Mouse (Mus musculus) lung, embryonic 16.5 days (tissue): Measurements from ENCODE around the gene Krtap4-8. TPM values are rescaled to one million over a fixed set of nuclear protein-coding genes. Genes with fewer than 3 reads are reported as not detected.
"Not testable (repeated sequence)": the region's sequence is repeated elsewhere in the genome, so short reads cannot be mapped to it uniquely, and the experiment has no call there.

Experiments
- ATAC-seq: fragments of 200-750 bp; cut with Nextera tagmentation; 2 replicates; pipeline ENCODE4 v1.8.0; 2017; ENCODE audit warnings: low read depth, mild to moderate bottlenecking, moderate library complexity
- H3K27ac ChIP-seq: fragments of 300-500 bp; sonication (generic); 2 replicates; pipeline ENCODE4 v1.5.1; 2014; ENCODE audit warnings: mild to moderate bottlenecking, control low read depth, low read length
- H3K27me3 ChIP-seq: fragments of 300-500 bp; sonication (generic); 2 replicates; pipeline ENCODE4 v1.6.1; 2014; ENCODE audit warnings: low read depth, low read length, mixed read lengths; ENCODE audit not compliant: control insufficient read depth, insufficient read depth
- H3K36me3 ChIP-seq: fragments of 300-500 bp; sonication (generic); 2 replicates; pipeline ENCODE4 v1.6.1; 2014; ENCODE audit warnings: low read length; ENCODE audit not compliant: control insufficient read depth, insufficient read depth
- H3K4me1 ChIP-seq: fragments of 300-500 bp; sonication (generic); replicated peaks from 2 replicates; pipeline ENCODE4 v1.6.1; 2014; ENCODE audit warnings: low read length, mixed read lengths; ENCODE audit not compliant: control insufficient read depth, insufficient read depth
- H3K4me2 ChIP-seq: fragments of 300-500 bp; sonication (generic); 2 replicates; pipeline ENCODE4 v1.6.1; 2014; ENCODE audit warnings: low read depth, low read length, control low read depth
- H3K4me3 ChIP-seq: fragments of 300-500 bp; sonication (generic); 2 replicates; pipeline ENCODE4 v1.5.1; 2014; ENCODE audit warnings: mild to moderate bottlenecking, low read length, control low read depth
- H3K9ac ChIP-seq: fragments of 300-500 bp; sonication (generic); 2 replicates; pipeline ENCODE4 v1.6.1; 2014; ENCODE audit warnings: low read length, control low read depth
- H3K9me3 ChIP-seq: fragments of 300-500 bp; sonication (generic); 2 replicates; pipeline ENCODE4 v1.6.1; 2016; ENCODE audit warnings: low read length; ENCODE audit not compliant: control insufficient read depth
- WGBS: fragments of 180-500 bp; shearing (Covaris S2); extraction: QIAGEN DNeasy Blood & Tissue Kit; methylation state at CpG from one replicate; pipeline ENCODE4 v1.1.7; 2014; 5-methylcytosine and 5-hydroxymethylcytosine counted together
- polyA plus RNA-seq: library from polyadenylated mRNA; unstranded; fragments of >200 nt; fragmentation: Nextera tagmentation; extraction: Ambion mirVana; gene quantifications from 2 replicates; pipeline ENCODE4 v1.2.1, GENCODE M21; 2015

The Krtap4-8 gene
- not detected in 2 replicates for polyA plus RNA-seq

- Histone ChIP-seq H3K4me2 (no peak within 1 kb of the TSS), H3K27ac (no peak within 1 kb of the TSS), H3K36me3 (no peaks in the 10 kb centered on the region), H3K9me3 (no peaks in the 10 kb centered on the region), H3K4me3 (no peak within 1 kb of the TSS), H3K4me1 (no peaks in the 10 kb centered on the region), H3K27me3 (no peaks in the 10 kb centered on the region), H3K9ac (no peak within 1 kb of the TSS)
- WGBS: 85% methylated on average over 2 of the region's 2 CpGs
- ATAC-seq: no peak
Observed at GRCm38 (mm10) chr11:99780604-99781003, at the start of gene Krtap4-8. Gene Krtap4-8, minus strand, starts transcription at chr11:99780704.

GRCm38 (mm10) chr11:99815566-99815965, 35.1 kb upstream of the Krtap4-8 start, which contains the start of gene Gm11564:
Gene Gm11564, minus strand, starts transcription at chr11:99815666.
- not testable (repeated sequence) for ATAC-seq, H3K27me3 ChIP-seq, H3K9ac ChIP-seq, H3K9me3 ChIP-seq, H3K4me2 ChIP-seq, H3K27ac ChIP-seq, H3K4me3 ChIP-seq, H3K36me3 ChIP-seq, H3K4me1 ChIP-seq
- WGBS: 81% methylated on average over 2 of the region's 2 CpGs

GRCm38 (mm10) chr11:99809792-99810191, 29.3 kb upstream of the Krtap4-8 start, which contains the start of gene Krtap4-13:
Gene Krtap4-13, minus strand, starts transcription at chr11:99809892.
- H3K27ac ChIP-seq, H3K9ac ChIP-seq, H3K4me2 ChIP-seq, H3K9me3 ChIP-seq, H3K27me3 ChIP-seq, ATAC-seq, H3K4me3 ChIP-seq, H3K36me3 ChIP-seq, H3K4me1 ChIP-seq: not testable (repeated sequence)

GRCm38 (mm10) chr11:99804346-99804745, 23.8 kb upstream of the Krtap4-8 start, which contains the start of gene Gm11554:
Gene Gm11554, minus strand, starts transcription at chr11:99804446.
- not testable (repeated sequence) for H3K9ac ChIP-seq, ATAC-seq, H3K36me3 ChIP-seq, H3K27ac ChIP-seq, H3K27me3 ChIP-seq, H3K9me3 ChIP-seq, H3K4me1 ChIP-seq, H3K4me3 ChIP-seq, H3K4me2 ChIP-seq
- WGBS: no CpG with 5 or more reads among the region's 1 CpGs

- not testable (repeated sequence) for H3K4me1 ChIP-seq, H3K4me2 ChIP-seq, ATAC-seq, H3K27me3 ChIP-seq, H3K4me3 ChIP-seq, H3K9me3 ChIP-seq, H3K9ac ChIP-seq, H3K27ac ChIP-seq, H3K36me3 ChIP-seq
- WGBS: no CpG with 5 or more reads among the region's 1 CpGs
Observed at GRCm38 (mm10) chr11:99798832-99799231, 18.3 kb upstream of the Krtap4-8 start, which contains the start of gene Gm11569. Gene Gm11569, minus strand, starts transcription at chr11:99798932.

GRCm38 (mm10) chr11:99793367-99793766, 12.9 kb upstream of the Krtap4-8 start, which contains the start of gene Gm11596:
Gene Gm11596, minus strand, starts transcription at chr11:99793467.
- H3K9me3 ChIP-seq: no peaks in the 10 kb centered on the region
- H3K36me3 ChIP-seq: no peaks in the 10 kb centered on the region
- H3K4me2 ChIP-seq: no peak within 1 kb of the TSS
- H3K9ac ChIP-seq: no peak within 1 kb of the TSS
- H3K27me3 ChIP-seq: no peaks in the 10 kb centered on the region
- 61% methylated on average over 2 of the region's 2 CpGs for whole genome bisulfite sequencing
- H3K4me1 ChIP-seq: no peaks in the 10 kb centered on the region
- no peak within 1 kb of the TSS for H3K27ac ChIP-seq
- ATAC-seq: no peak
- H3K4me3 ChIP-seq: no peak within 1 kb of the TSS

- not testable (repeated sequence) for H3K4me2 ChIP-seq, H3K9ac ChIP-seq, H3K4me3 ChIP-seq, H3K27me3 ChIP-seq, H3K36me3 ChIP-seq, ATAC-seq, H3K9me3 ChIP-seq, H3K4me1 ChIP-seq, H3K27ac ChIP-seq
Observed at GRCm38 (mm10) chr11:99784900-99785299, 4.4 kb upstream of the Krtap4-8 start, which contains the start of gene Krtap4-9. Gene Krtap4-9, plus strand, starts transcription at chr11:99785200.

GRCm38 (mm10) chr11:99778401-99778800, 2.1 kb downstream of the Krtap4-8 start:
- Histone ChIP-seq H3K4me2 (no peak overlapping the region), H3K4me3 (no peak overlapping the region), H3K4me1 (no peaks in the 10 kb centered on the region), H3K36me3 (no peaks in the 10 kb centered on the region), H3K27me3 (no peaks in the 10 kb centered on the region), H3K27ac (no peak overlapping the region), H3K9ac (no peak overlapping the region), H3K9me3 (no peaks in the 10 kb centered on the region)
- WGBS: 62% methylated on average over 7 of the region's 7 CpGs
- ATAC-seq: no peak

GRCm38 (mm10) chr11:99772813-99773212, 7.7 kb downstream of the Krtap4-8 start, which contains the start of gene Gm11595:
Gene Gm11595, minus strand, starts transcription at chr11:99772913.
- not testable (repeated sequence) for H3K4me1 ChIP-seq, H3K9me3 ChIP-seq, H3K27ac ChIP-seq, H3K4me2 ChIP-seq, ATAC-seq, H3K4me3 ChIP-seq, H3K27me3 ChIP-seq, H3K36me3 ChIP-seq, H3K9ac ChIP-seq

- H3K4me2 ChIP-seq: no peak overlapping the region
- no peaks in the 10 kb centered on the region for H3K27me3 ChIP-seq
- H3K4me1 ChIP-seq: no peaks in the 10 kb centered on the region
- no peak for ATAC-seq
- no peaks in the 10 kb centered on the region for H3K36me3 ChIP-seq
- no peaks in the 10 kb centered on the region for H3K9me3 ChIP-seq
- no peak overlapping the region for H3K9ac ChIP-seq
- 60% methylated on average over 2 of the region's 2 CpGs for WGBS
- H3K4me3 ChIP-seq: no peak overlapping the region
- H3K27ac ChIP-seq: no peak overlapping the region
Observed at GRCm38 (mm10) chr11:99768410-99768809, 12.1 kb downstream of the Krtap4-8 start.
